Mouse (Mus musculus): ENCODE measurements around the gene Galnt16. TPM values are rescaled to one million over a fixed set of nuclear protein-coding genes. Genes with fewer than 3 reads are reported as not detected.

Gene Galnt16
- total RNA-seq, 2 experiments from 2014 or later = 8.9 to 11.1 TPM

DNA sequence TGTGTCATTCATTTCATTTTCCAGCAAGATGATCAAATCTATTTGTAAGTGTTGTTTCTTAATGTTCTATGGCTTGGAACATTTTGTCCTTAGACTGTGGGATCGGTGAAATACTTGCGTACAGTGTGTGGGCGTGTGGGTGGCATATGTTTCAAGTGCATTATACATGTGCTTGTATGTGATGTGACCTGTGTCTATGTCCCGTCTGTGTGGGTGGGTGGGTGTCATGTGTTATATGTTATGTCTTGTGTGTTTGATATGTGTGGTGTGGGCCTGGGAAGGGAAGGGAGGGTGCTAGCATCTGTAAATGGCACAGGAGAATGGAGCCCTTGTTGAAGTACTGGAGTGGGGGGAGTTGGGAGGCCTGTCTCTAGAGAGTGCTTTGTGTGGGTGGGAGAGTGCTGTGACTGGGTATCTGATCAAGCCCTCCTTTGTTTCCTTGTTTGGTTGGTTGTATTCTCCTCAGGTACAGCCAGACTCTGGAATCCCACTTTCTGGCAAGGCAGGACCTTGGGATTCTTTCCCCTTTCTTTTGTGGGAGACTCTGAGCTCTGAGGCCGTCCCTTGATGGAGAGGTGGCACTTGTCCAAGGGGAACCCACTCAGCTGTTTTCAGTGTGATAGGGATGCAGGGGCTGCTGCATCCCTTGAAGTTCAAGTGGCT, 9.8 kb downstream of the Galnt16 start:
- DNase-seq = no peak
- intact Hi-C loops (cut with DNase I; ENCODE audit: low total_unique reads) = no loop called here

DNA sequence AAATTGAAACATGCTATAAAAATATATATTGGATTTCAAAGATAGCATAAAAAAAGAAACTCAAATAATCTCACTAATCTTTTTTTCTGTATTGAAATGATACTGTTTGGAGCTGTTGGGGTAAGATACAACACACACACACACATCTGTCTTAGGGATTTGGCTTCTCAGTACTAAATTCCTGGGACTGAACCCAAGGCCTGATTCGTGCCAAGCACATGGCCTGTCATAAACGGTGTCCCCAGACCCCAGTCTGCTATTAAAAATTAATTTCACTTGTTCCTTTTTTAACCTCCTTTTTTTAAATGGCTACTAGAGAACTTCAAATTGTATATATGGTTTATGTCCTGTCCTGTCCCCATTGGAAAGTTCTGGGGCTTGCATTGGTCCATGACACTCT, 12.0 kb downstream of the Galnt16 start:
- peak; percentile 30 for DNase-seq
- intact Hi-C loops (cut with DNase I; ENCODE audit: low total_unique reads) = no loop called here

DNA sequence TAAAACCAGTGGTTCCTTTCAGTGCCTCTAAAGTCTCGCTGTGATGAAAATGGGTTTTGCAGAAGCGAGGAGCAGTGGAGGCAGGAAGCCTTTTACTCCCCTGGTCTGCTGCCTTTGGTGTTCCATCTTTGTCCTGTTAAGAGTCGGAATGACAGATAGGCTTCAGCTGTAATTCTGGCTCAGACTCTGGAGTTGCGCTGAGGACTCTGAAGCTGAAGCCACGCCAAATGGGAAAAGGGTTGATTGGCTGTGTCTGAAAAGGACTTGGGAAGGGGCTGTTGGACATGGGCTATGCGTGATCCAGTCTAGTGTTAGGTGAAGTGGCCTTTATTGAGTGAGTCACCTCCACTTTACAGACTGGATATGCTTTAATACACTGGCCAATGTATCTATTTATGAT, 12.6 kb downstream of the Galnt16 start:
- no peak for DNase-seq
- intact Hi-C loops (cut with DNase I; ENCODE audit: low total_unique reads) = no loop called here

DNA sequence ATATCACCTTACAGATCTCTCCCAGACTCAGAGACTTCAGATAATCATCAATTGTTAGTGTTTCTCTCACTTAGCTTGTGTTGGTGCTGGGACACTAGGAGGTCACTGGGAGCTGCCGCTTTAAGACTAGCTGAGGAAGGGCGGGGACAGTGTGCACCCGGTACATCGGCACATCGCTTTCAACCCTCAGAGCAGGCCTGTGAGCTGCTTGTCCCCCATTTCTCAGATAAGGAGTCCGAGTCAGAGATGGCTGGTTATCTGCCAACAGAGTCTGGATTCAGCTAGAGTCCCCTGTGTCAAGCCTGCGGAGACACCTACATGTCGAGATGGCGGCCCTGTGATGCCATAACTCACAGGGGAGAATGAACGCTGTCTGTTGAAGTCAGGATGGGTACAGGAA, 13.5 kb downstream of the Galnt16 start:
- DNase-seq = no peak
- intact Hi-C loops (cut with DNase I; ENCODE audit: low total_unique reads) = no loop called here

DNA sequence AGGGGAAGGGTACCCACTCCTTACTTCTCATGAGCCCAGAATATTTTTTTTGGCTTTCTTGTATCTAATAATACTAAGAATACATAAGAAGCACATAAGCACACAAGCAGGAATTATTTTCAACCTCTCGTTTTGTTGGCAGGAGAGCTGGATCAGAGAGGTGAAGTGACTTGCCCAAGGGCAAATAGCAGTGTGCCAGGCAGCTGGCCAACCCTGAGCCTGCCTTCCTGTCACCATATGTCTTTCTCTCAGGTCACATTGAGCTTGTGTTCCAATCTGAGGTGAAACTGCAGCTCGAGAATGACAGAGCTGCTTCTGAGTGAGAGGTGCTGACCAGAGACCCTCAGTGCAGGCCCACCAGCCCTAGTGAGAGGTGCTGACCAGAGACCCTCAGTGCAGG, 15.8 kb downstream of the Galnt16 start:
- intact Hi-C loops (cut with DNase I; ENCODE audit: low total_unique reads) = no loop called here
- DNase-seq = no peak

DNA sequence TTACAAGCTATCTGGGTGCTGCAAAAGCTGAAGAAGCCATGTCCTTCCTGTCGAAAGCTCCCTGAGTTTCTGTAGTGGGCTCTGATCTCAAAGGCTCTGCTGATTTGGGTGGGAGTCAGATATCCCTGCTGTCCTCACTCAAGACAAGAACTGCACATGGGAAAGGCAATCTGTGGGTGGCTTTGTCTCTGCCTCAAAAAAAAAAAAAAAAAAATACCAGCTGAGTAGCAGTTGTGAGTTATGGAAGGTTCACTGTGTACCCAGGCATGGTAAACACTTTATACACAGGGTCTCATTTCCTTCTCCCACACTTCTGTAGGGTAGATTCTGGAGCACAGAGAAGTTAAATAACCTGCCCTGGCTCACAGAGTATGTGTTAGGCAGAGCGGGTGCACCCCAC, 19.2 kb downstream of the Galnt16 start:
- intact Hi-C loops (cut with DNase I; ENCODE audit: low total_unique reads) = no loop called here
- no peak for DNase-seq

DNA sequence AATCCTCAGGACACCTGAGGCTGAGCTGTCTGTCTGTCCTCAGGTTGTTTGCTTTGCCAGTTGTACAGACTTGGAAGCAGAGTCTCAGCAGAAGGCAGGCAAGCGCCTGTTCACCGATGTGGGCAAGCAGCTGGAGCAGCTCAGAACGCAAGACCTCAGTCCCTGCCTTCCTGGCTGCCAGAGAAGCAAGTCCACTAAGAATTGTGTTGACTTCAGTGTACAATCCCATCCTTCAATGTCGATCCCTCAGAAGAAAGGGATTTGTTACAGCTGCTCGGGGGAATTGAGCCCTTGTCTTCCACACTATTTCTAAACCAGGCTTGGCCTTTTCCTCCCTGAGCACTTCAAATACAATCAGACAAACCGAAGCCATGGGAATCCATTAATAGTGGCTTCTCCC, 20.2 kb downstream of the Galnt16 start:
- intact Hi-C loops (cut with DNase I; ENCODE audit: low total_unique reads) = no loop called here
- no peak for DNase-seq

DNA sequence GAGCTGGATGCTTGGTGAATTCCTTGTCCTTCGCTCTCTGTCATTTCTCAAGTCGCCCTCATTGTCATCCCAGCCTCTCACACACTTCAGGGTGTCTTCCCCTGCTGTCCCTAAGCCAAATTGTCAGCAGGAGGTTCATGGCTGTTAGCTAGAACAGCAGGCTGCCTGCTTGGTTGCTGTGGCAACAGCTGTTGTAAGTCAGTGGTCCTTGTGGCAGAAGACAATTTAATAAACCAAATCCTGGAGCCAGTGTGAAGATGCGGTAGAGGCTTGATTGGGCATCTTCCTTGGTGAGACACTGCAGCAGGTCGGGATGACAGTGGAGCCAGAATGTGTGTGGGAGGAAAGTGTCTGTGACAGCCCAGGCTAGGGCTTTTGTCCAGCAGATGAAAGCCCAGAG, 27.2 kb downstream of the Galnt16 start:
- intact Hi-C loops (cut with DNase I; ENCODE audit: low total_unique reads) = no loop called here
- DNase-seq = no peak

DNA sequence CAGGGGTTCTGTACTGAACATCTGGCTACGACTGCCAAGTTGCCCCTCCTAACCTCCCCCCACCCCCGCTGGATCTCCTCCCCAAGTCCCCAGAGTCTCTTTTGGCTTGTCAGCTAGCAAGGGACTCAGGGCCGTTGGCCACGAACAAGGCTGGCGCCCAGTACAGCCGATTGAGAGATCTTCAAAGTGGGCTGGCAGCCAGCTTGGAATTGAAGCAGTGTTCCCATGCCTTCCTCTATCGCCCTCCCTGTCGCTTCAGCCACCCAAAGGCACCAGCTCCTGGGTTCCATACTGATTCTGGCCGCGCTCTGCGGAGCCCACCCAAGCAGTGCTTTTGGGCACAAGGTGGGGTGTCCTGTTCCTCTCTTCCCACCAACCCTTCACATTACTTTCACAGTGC, 31.6 kb downstream of the Galnt16 start:
- intact Hi-C loops (cut with DNase I; ENCODE audit: low total_unique reads) = no loop called here
- peak; percentile 62 for DNase-seq

DNA sequence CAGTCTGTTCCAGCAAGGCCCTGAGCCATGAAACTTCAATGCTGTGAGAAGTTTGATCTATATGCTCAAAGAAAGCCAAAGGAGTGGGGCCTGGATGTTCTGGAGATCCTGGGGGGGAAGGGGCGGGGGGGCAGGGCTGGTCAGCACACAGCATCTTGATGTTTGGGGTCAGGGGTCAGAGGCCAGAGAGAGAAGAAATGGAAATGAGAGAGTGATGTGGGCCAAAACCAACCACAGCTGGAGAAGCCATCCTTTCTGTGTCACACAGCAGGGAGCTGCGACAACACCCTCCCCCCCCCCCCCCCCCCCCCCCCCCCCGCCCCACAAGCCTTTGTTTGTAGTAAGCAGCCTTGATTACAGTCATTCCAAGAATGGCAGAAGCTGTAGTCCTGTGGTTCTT, 35.1 kb downstream of the Galnt16 start:
- DNase-seq = no peak
- intact Hi-C loops (cut with DNase I; ENCODE audit: low total_unique reads) = no loop called here

DNA sequence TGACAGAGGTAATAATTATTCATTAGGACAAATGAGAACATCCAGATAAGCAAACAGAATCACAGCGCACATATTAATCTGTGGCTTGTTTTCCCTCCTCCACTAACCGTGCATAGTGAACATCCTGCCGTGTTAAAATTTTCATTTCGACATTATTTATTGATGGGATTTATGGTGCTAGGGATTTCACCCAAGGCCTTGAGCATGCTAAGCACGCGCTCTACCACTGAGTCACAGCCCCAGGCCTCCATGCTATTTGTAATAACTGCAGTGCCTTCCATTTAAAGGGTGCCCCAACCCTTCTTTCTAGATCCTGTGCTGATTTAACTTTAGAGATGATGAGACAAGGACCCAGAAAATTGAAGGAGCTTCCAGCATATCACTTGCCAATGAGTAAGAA, 36.2 kb downstream of the Galnt16 start:
- intact Hi-C loops (cut with DNase I; ENCODE audit: low total_unique reads) = no loop called here
- DNase-seq = no peak

DNA sequence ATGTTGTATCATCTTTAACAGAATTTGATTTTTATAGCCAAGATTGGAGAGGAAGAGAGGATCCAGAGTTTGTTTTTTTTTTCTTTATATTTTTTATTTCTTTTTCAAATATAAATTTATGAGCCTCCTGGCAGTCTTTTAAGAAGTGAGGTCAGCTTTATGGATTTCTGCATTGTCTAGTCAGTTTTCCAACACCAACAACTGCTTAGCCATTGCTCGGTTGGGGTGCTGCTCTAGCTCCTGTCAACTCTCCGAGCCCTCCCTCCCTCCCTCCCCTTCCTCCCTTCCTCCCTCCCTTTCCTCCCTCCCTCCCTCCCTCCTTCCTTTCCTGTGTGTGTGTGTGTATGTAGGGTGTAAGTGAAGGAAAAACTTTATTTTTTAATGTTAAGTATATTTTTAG, 43.8 kb downstream of the Galnt16 start:
- no peak for DNase-seq

DNA sequence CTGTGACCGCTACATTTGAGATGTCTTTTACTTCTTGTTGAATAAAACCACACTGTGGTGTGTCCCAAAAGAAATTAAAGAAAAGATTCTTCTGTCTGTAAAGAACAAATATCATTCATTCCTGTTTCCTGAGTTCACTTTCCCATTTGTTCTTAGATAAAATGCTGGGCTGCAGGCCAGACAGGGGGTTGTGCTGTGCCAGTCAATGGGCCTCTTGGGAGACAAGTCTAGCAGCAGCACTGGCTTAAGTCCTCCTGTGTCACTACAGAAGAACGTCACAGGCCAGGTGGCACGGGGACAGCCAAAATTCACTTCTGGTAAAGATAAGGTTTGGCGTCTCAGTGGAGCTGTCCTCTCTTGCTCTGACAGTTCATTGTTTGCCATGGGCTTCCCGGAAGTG, 44.7 kb downstream of the Galnt16 start:
- DNase-seq = no peak
- intact Hi-C loops (cut with DNase I; ENCODE audit: low total_unique reads) = no loop called here

More for the DNA sequence above, 43.8 kb downstream of the Galnt16 start:
- intact Hi-C loops (cut with DNase I; ENCODE audit: low total_unique reads) = no loop called here

DNA sequence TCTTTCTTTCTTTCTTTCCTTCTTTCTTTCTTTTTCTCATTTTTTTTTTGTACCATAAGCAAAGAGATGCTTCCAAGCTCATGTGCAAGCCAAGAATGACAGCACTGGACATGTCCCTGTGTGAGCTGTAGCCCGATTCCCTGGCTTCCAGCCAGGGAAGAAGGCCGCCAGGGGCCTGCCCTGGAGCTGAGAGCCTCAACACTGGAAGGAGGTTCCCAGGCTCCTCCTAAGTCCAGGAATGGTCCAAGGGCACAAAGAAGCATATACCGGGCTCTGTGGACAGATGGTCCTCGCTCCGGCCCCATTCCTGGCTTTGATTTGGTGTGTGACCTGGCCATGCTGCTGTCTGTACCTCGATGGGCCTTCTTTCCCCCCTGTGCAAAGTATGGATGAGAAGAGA, 46.9 kb downstream of the Galnt16 start:
- intact Hi-C loops (cut with DNase I; ENCODE audit: low total_unique reads) = no loop called here
- DNase-seq = peak; percentile 55

DNA sequence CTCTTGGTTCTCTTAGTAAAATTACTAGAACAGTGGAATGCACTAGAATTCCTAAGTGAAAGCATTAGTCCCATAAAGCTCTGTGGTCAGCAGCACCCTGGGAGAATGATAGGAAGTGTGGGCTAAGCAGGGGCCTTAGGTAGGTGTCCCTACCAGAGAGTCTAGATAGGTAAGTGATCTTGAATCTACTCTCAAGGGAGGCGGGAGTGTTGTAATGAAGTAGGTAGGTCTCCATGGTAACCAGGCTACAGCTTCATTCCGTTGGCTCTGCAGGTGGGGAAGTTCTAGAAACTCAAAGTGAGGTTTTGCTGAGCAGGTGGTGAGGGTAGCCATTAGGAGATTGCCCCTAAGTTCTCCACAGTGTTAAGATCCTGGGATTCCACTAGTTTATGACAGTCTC, 47.7 kb downstream of the Galnt16 start:
- intact Hi-C loops (cut with DNase I; ENCODE audit: low total_unique reads) = no loop called here
- DNase-seq = no peak

DNA sequence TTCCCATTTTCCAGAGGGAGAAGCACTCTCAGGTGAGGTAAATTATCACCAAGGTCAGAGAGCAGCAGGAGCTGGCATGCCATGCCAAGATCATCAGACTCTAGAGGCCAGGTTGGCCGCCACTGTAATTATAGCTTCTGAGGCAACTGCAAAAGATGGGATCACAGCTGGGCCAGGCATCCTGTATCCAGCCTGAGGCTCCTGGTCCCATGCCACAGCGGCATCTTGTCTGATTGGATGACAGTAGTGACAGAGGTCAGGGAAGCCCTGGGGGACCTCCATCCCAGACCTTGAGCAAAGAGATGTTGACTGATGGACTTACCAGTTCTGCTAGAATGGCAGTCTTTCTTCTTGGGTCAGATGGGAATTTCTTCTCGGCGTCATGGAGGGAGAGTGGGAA, 48.4 kb downstream of the Galnt16 start:
- no peak for DNase-seq
- intact Hi-C loops (cut with DNase I; ENCODE audit: low total_unique reads) = no loop called here

DNA sequence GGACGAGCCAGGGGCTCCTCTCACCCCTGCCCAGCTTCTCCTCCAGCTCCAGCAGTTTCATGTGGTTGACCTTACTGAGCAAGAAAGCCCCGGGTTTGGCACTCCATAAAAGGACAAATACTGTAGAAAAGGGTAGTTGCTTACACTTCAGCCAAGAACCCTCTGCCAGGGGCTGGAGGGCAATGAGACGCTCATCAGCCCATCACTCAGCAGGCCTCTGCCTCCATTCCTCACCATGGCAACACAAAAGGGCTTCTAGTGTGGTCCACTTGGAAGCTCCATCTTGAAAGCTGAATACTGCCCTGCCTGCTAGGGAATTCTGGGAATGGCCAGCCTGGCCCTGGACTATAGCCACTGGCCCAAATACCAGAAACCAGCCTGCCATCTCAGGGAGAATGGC, 49.3 kb downstream of the Galnt16 start:
- no peak for DNase-seq
- intact Hi-C loops (cut with DNase I; ENCODE audit: low total_unique reads) = no loop called here

DNA sequence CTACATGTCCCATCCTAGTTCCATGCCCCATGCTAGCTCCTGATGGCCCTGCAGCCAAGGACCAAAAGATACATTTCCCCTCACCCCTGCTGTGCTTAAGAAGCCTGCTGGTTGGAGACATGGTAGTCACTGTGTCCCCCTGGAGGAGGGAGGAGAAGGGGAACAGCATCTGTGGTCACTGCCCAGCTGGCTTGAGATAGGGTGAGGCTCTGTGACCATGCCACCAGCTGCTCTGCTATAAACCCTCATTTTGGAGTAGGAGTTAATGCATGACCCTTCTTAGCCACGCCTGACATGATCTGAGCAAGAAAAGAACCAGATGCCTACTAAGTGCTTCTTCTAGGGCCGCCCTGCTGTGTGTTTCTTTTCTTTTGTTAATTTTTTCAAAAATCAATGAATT, 51.5 kb downstream of the Galnt16 start:
- intact Hi-C loops (cut with DNase I; ENCODE audit: low total_unique reads) = no loop called here
- no peak for DNase-seq

DNA sequence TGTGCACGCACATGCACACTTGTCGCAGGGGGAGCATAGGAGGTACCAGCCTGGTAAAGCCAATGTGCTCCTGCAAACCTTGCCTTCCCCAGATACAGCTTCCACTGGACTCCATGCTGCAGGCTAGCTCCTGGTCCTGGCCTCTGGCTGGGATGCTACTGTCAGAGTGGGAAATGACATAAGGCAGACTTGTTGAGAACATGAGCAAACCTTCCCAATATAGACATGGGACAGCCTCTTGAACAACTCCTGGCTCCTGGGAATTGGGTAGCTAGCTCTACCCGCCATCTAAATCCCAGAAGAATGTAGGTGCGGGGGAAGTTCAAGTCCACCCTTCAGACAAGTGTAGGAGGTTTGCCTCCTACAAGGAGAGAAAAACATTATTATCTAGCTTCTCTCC, 56.2 kb downstream of the Galnt16 start:
- no peak for DNase-seq
- intact Hi-C loops (cut with DNase I; ENCODE audit: low total_unique reads) = no loop called here

DNA sequence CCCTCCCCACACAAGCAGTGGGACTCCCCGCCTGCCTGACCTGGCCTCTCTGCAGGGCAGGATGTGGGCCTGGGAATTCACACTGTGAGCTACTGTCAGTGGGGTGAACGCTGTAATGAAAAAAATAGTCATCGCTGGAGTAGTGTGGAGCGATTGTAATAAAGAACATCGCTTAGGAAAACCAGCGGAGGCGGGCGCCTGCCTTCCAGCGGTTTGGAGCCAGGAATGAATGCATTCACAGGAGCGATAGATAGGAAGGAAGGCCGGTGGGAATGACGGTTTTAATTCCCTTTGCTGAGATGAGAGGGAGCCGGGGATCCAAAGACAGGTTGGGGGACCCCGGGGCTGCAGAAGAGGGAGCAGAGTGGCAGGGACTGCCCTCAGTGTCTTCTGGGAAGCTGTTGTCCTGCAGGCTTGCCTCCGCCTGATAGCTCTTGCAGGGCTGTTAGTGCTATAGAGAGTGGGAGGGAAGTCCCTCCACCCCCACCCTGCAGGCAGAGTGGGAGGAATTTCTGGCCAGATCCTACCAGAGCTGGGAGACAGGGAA, 56.8 kb downstream of the Galnt16 start:
- intact Hi-C loops (cut with DNase I; ENCODE audit: low total_unique reads) = no loop called here
- no peak for DNase-seq

DNA sequence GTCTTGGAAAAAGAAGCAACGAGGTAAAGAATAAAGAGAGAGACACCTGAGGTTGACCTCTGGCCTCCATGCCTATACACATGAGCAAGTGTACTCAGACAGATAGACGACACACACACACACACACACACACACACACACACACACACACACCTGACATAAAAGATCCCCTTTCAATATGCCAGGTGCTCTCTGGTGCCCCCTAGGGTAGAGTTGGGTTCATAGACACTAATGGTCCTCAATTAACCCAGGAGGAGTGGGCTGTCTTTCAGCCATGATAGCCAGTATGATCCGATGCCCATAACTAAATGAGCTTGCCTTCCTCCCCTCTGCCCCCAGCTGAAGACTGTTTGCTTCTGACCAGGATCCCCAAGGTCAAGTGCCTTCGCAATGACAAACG, 59.0 kb downstream of the Galnt16 start:
- peak; percentile 27 for DNase-seq
- intact Hi-C loops (cut with DNase I; ENCODE audit: low total_unique reads) = no loop called here

DNA sequence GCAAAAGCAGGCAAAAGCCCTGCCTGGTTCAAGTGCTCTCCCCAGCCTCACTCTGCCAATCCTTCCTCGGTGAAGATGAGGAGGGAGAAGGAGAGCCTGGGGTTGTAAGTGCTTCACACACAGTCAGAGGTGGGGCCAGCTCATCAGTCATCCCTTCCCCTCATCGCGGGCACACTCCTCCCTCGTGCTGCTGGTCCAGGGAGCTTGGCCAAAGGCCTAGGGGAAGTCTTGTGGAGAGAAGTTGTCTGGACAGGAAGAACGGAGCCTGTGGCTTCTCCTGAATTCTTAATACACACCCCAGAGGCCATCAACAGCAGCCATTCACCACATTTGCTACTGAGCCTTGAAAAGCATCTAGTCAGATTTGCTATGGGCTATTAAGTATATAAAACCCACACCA, 63.3 kb downstream of the Galnt16 start:
- intact Hi-C loops (cut with DNase I; ENCODE audit: low total_unique reads) = no loop called here
- peak; percentile 26 for DNase-seq

Measured in gastrocnemius, postnatal 14 days (tissue).